Mouse (Mus musculus) heart, adult 2 months (tissue): ENCODE data around the gene Tapbp.

Experiments
- CTCF ChIP-seq: fragments of 200-600 bp; IDR thresholded peaks from 2 replicates; pipeline ENCODE4 v1.8.1; 2022; ENCODE audit warnings: antibody characterized with exemption, mild to moderate bottlenecking, moderate library complexity
- EP300 ChIP-seq: fragments of 200-500 bp; IDR thresholded peaks from 2 replicates; pipeline ENCODE4 v1.6.1; 2011; ENCODE audit warnings: low read depth, low read length, control low read depth; ENCODE audit not compliant: insufficient read depth
- POLR2A ChIP-seq: fragments of 200-500 bp; IDR thresholded peaks from 2 replicates; pipeline ENCODE4 v1.6.1; 2011; ENCODE audit warnings: mild to moderate bottlenecking, low read depth, low read length, control low read depth; ENCODE audit not compliant: insufficient read depth

GRCm38 (mm10) chr17:33917656-33918292 lies 2.1 kb downstream of the Tapbp start:
- TF ChIP-seq POLR2A = no peak
- no peak for TF ChIP-seq CTCF
- no peak for TF ChIP-seq EP300
